Mouse (Mus musculus) layer of hippocampus, postnatal 14 days (tissue): Measurements from ENCODE around the gene Col8a2. TPM values are rescaled to one million over a fixed set of nuclear protein-coding genes. Genes with fewer than 3 reads are reported as not detected.

Experiments
- DNase-seq, 2 experiments: peaks; one replicate each; pipeline ENCODE4 v3.0.0; 2021 to 2022; ENCODE audit warnings: low spot score in 2 of 2, mixed read lengths in 1 of 2
- total RNA-seq, 2 experiments: library from RNA; stranded (reverse); gene quantifications; 2 replicates each; pipeline ENCODE4 v1.2.3; 2021

Gene Col8a2
- total RNA-seq, 2 experiments from 2014 or later = 1.9 to 8.4 TPM

DNA sequence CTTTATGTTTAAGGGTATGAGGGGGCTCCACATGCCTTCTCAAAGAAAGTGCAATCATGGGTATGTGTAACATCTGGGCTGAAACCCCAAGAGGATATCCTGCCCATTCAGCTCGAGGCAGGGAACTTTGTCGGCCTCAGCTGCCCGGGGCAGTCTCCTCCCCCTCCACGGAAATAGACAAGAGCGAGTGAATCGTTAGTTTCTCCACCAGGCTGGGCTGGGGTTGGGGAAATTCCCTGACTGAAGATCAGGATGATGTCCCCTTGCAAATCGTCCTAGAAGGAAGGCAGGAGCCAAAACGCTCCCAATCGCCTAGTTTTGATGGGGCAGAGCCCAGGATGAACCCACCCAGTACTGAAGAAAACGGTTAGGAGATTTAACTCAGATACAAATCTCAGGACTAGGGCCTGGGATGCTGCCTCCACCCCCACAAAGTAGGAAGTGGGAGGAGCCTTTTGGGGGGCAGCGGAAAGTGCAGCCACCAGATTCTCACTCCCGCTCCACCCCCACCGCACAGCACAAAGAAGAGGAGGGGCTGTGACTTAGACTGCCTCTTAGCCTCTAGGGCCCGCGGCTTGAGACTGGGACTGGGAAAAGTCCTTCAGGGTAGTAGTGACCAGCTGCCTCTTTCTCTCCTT lies 27.0 kb upstream of the Col8a2 start:
- DNase-seq = no peak

DNA sequence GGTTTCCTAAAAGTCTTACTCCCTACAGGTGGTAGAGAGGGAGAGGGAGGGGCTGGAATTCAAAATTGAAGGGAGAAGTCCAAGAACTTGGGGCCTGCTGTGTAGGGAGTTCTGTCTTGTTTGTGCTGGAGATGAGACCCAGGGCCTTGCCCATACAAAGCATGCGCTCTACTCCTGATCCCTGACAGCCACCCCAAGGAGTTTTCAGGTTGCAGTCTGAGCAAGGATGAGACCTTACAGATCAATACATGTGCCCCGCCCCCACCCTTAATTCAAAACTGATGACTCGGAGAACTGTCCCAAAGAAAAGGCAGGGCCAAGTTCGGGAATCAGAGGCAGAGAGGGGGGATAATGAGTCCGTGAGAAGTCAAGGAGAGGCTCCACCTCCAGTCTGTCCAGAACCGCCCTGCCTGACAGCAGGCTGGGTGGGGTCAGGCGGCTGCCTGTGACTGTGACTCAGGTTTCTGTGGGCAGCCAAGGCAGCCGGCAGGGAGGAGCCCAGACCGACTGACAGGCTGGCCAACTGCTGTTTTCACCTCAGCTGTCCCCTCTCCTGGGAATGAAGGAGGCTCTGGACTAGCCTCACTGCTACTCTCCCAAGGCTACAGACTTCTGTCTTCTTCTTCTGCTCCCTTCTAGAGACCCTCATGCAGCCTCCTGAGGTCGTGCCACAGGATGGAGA lies 25.9 kb upstream of the Col8a2 start:
- DNase-seq = no peak

DNA sequence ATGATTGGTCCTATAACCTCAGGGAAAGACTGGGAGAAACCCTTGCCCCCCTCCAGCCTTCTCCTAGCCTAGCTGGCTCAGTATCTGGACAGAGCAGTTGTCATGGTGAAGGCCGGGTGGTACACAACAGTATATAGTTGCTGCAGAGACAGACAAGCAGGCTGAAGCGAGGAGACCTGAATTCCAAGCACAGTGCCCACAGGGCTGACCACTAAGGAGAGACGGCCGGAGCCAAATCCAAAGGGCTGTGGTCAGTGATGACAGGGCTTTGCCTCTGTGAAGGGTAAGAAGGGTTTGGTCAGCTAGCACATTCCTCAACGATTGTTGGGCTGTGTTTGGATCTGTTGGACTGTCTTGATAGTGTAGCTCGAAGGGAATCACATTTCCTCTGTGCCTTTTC lies 25.3 kb upstream of the Col8a2 start:
- DNase-seq = no peak

DNA sequence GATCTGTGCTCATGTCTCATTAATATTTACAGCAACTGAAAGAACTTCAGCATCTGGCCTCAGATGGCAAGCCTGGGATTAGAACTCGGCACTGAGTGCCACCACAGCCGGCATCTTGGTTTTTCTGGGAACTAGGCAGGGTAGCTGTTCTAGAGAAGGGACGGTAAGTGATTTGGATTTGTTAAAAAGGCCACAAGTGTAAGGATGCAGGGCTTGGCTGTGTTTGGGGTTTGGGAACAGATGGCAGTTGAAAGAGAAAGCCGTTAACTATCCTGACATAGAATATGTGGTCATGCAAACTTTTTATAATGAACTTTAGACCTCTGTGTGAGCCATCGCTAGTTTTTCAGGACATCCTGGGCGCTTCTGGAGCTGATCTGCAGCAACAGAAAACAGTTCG lies 24.9 kb upstream of the Col8a2 start:
- DNase-seq = no peak

DNA sequence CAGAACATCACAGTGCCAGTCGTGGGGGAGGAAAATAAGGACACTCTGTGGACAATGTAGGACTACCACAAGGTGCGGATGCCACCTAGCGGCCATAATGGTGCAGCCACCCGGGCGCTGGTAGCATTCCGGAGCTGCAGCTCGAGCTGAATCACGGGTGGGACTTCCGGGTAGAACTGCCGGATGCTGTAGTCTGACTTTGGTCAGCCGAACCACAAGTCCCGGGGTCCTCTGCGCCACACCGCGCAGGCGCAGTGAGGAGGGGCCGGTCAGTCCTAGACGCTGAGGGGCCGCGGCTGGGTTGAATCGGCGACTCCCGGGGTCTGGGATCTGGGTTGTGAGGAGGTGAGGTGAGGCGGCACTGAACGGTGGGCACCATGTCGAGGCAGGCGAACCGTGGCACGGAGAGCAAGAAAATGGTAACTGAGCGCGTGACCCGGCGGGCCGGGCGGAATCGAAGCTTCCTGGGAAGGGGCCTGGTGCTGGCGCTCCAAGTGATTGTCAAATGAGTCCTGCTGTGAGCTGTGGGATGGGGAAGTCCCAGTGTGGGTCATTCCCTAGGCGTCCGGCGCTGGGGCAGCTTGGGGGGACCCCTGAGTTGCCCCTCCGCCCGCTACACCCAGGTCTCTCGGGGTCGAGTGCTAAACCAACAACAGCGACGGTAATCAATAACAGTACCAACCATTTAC lies 24.3 kb upstream of the Col8a2 start, which contains the start of gene Trappc3:
Gene Trappc3 (plus strand): TSS at position 207 of the 689 bp plus-strand sequence.
- peak; percentile 100 for DNase-seq

DNA sequence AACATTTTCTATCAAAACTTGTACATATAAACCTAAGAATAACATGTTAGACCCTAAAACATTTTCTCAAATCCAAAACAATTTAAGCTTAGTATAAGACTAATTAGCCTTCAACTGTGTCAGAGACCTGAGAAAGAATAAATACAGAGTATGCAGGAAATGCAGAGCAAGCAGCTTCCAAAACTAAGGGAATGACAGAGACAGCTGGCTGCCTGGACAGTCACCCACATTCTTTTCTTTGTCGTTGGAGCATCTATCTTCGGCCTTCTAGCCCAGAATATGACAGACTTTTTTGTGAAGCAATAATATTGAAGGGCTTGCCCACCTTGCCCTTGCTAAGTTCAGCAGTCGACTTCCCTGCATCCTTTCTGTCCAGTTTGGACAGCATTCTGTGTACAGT lies 17.3 kb upstream of the Col8a2 start:
- no peak for DNase-seq

DNA sequence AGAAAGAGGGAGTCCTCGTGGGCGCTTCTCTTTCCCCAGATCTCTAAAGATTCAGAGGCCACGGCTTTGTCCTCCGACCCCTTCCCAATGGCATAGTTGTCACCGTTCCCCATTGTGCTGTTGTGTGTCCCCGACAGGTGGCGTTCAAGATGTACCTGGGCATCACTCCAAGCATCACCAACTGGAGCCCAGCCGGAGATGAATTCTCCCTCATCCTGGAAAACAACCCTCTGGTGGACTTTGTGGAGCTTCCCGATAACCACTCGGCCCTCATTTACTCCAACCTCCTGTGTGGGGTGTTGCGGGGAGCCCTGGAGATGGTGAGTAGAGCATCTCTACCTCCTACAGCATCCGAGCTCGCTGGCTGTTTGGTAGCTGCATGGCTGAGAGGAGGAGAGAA lies 12.8 kb upstream of the Col8a2 start:
- DNase-seq = no peak

DNA sequence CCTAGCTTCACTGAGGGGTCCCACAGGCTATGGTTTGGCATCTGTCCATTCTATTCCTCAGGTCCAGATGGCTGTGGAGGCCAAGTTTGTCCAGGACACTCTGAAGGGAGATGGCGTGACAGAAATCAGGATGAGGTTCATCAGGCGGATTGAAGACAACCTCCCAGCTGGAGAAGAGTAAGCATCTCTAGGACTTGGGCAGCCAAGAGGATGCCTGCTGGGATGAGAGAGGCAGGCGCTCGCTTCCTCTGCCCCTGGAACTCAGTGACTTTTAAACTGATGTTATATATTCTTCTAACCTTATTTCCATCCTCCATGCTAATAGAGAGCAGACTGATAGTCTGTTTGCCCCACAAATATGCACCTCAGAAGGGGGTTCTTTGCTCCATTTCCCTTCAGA lies 11.5 kb upstream of the Col8a2 start:
- no peak for DNase-seq

DNA sequence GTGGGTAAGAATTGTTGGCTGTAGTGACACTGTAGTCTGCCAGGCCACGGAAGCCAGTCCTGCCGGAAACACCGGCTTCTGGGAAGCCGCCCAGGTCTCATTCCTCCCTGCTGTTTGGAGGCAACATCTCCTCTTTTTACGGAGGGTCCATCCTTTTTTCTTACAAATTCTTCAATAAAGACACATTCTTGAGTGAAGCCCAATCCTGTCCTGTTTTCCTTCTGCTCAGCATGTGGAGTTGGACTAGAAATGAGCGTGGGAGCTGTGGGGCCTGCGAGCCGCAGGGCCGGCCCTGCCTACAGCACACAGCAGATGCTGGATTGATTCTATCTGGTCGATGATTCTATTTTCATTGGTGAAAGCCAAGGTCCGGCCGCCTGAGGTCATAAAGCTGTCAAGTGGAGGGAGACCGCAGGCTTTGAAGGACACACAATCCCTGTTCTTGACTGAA lies 10.9 kb upstream of the Col8a2 start:
- DNase-seq = no peak

DNA sequence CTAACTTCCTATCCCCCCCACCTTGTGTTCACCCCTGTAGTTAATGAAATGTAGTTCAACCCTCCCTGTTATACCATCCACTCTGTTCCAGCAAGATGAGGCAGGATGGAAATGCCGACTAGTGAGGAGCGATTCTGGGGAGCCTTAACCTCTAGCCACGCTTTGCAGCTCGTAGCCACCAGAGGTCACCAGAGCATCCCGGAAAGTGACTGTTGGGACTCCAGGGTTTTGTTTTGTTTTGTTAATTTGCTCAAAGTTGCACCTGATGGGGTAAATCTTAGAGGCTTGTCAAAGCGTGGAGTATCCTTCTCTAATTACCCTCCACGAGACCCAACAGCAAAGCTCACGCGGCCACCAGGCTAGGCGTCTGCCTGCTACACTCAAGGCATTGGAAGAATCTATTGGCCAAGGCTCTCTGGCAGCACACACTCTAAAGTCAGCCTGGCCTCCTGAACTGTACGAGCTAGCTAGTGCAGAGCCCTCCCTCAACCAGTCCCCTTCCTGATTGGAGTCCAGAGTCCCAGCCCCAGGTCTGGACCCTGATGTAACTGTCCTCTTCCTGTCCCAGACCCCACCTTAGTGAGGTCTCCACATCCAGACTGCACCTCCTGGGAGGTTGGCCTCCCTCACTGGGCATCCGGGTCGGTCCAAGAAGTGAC lies 8.6 kb upstream of the Col8a2 start:
- DNase-seq = peak in 1 of 2 experiments; percentile 42

DNA sequence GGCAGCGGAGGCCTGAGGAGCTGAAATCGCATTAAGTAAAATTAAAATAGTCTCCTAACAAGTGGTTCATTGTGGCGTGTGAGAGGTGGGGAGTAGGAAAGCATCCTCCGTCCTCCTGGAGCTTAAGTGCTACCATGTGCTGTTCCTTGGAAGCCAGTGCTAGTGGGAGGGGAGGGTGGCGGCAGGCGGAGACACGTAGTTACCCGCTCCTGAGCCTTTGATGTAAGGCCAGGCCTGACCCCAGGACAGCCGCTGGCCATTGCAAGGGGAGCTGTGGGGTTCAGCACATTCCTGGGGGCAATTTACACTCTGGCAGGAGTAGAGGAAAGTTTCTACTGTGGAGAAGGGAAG lies 8.1 kb upstream of the Col8a2 start:
- no peak for DNase-seq

DNA sequence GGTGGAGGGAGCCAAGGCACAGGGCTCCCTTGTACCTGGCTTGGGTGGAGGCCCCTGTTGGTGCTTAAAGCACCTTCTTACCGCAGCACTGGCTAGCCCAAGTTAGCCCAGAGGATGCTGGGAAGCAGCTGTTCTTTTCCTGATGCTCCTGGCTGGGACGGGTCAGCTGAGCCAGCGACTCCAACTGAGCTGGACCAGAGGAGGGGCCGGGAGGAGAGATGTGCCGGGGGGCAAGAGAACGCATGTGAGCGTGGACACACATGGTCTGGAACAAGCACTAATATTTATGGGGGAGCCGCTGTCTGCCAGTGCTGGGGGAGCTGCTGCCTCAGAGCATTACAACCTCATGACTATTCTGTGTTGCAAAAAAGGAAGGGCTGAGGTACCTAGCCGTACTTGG lies 7.6 kb upstream of the Col8a2 start:
- no peak for DNase-seq

DNA sequence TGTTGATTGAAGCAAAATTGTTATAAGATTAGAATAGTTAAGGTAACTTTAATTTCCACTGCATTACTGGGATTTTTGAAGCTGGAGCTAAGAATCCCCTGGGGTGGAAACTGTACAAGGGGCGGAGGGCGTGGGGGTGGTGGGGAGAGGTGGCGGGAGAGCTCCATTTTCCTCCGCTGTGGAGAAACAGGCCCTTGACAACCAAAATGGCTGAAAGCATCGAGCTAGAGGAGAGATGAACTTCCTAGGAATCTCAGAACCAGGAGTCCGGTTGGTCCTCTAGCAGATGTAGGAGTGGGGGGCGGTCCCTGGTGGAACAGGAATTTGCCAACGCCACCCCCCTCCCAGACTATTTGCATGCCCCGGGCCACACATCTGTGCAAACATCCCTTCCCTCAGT lies 4.9 kb upstream of the Col8a2 start:
- DNase-seq = no peak

DNA sequence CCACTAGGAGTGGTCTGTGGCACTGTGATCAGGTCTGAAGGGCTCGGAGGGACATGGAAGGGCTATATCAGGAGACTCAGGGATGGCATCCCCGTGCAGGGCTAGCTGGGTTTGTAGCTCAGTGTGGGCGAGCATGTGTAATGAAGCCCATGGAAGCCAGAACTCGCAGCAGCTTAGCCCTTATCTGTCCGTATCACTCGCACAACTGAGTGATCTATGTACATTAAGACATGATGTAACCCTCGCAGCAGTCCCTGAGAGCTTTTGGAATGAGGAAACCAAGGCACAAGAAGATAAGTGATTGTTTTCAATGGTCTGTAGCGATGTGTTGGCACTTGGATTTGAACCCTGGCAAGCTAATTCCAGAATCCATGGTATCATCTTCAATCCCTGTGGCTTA lies 3.0 kb upstream of the Col8a2 start:
- DNase-seq = no peak

DNA sequence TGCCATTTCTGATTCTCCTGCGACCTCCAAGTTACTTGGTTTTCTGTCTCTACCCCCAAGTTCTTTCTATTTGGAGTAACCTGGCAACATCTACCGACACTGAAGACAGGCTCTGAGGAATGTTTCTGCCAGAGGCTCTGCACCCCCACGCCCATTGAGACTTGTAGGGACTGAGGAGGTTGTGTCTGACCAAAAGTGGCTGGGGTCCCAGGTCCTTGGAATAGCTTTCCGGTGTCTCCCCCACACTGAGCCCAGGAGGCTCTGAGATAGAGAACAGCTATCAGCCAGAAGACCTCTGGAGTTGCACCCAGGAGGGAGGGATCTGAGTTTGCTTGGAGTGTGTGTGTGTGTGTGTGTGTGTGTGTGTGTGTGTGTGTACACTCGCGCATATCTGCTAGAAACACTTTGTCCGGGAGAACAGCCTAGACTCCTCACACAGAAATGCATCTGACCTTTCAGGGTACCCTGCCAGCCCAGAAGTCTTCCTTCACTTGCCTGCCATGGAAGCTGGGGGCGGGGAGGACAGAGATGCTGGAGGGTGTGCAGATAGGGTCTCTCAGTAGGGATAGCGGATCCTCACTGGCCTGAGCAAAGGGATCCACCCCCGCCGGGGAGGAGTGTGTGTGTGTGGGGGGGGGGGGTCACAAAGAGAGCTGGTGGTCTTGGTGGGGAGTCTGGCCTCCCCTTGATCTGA lies 856 bp downstream of the Col8a2 start:
- no peak for DNase-seq

DNA sequence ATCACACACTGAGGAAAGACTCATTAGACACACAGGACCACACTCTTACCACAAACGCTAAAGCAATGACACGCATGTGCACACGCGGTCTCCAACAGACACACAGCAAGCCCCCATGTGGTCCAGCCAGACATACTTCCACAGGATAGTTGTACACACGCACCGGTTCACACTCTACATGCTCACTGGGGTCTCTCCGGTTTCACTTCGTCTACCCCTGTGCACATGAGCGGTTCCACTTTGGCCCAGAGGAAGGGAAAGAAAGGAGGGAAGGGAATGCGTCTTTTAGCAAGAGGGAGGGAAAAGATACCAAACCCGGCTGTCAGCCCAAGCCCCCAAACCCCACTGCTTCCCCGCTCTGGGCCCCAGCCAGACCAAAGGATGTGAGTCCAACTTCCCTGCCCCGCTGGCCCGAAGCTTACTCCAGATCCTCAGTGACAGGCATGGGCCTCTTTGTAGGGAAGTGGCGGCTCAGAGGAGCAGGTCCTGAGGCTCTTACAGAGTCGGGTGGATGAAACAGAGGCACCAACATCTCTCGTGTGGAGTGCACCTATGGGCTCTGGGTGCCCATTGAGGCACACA lies 1.6 kb downstream of the Col8a2 start:
- no peak for DNase-seq

DNA sequence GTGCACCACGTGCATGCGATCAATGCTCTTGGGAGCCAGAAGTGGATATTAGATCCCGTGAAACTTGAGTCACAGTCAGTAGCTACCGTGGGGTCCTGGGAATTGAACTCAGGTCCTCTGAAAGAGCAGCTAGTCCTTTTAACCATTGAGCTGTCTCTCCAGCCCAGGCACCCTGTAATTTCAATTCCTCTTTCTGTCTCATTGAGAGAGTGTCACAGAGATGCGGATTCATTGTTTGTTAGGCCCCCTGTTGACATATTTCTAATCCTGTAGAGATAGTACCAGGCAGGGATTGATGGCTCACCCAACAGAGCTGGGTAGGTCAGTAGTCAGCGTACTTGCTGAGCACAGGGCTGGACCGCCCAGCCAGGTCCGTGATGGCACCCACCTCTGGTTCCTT lies 3.7 kb downstream of the Col8a2 start:
- no peak for DNase-seq

DNA sequence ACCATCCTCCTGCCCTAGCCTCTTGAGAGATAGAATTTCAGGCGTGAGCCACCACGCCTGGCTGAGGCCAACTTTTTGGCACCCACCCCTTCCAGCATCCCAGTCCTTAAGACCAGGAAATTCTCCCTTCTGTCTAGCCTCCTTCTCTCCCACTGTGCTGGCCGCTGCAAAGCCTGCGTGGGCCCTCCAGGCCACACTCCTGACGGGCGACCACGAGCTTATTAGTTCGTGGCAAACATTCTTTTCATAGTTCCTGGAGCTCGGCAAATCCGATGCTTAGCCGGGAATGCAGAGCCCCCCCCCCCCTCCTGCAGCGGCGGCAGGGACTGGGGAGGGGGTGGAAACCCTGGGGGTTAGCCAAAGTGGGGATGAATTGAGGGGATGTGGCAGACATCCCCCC lies 4.6 kb downstream of the Col8a2 start:
- DNase-seq = no peak

DNA sequence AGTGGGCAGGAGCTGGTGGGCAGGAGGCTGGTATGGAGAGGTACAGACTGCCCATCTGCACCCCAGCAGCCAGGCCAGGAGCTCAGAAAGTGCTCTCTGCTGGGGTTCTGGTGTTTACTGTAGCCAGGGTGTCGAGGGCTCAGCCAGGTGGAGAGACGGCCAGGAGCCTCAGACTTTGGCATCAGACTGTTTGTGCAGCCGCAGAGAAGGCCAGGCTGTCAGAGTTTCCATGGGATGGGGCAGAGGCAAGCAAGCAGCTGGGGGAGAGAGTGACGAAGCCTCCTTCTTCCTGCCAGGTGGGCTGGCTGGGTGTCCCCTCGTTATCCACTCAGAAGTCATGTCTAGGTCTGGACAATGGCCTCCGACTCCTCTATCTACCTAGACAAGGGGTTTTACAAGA lies 8.6 kb downstream of the Col8a2 start:
- DNase-seq = no peak

DNA sequence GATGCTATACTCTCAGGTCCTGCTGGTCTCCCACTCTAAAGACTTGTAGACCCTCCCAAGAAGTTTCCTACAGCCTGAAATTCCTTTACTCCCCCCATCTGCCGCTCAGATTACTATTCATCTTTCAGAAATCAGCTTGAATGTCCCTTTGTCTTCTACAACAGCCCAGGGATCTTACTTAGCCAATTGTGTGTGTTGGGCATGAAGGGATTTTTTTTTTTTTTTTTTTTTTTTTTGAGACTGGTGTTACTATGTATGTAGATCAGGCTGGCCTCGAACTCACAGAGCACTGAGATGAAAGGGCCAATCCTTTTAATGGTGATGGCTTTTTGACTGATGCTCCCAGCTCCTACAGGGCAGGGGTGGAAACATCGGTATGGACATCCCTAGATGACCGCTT lies 9.3 kb downstream of the Col8a2 start:
- no peak for DNase-seq

DNA sequence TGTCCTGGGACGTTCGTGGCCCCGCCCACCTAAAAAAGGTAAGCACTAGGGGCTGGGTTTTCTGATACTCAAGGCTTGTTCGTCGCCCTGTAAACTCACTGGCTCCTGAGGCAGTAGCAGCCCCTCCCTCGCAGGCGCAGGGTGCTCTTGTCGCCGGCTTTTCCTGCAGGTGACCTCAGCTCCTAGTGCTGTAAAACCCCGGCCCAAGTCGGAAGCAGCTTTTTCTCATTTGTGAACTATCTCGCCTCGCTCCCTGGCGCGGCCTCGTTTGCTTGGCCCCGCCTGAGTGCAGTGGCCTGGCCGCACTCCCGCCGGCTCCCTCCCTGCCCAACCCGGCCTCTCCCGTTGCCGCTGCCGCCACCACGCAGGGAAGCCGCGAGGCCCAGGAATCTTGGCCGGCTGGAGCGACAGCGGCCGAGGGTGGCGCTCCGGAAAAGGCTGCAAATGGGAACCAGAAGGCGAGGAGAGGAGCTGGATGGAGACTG lies 10.1 kb downstream of the Col8a2 start:
- DNase-seq = peak in 1 of 2 experiments; percentile 26
